Mouse (Mus musculus) megakaryocyte, embryonic 14.5 days (primary cell): ENCODE measurements around the gene Spata33. TPM values are rescaled to one million over a fixed set of nuclear protein-coding genes. Genes with fewer than 3 reads are reported as not detected.
A peak's percentile ranks its signal among the peaks of the same experiment; 100 is the strongest.
"Not testable (repeated sequence)": the region's sequence is repeated elsewhere in the genome, so short reads cannot be mapped to it uniquely, and the experiment has no call there.

Experiments
- H3K27me3 ChIP-seq: replicated peaks from 2 replicates; pipeline ENCODE3; 2012; ENCODE audit warnings: inconsistent platforms
- H3K36me3 ChIP-seq: replicated peaks from 2 replicates; pipeline ENCODE3; 2012; ENCODE audit warnings: low read length, inconsistent platforms, mixed read lengths
- H3K4me1 ChIP-seq: 2 replicates; pipeline ENCODE4 v1.6.1; 2012; ENCODE audit warnings: inconsistent platforms
- H3K4me3 ChIP-seq: replicated peaks from 2 replicates; pipeline ENCODE3; 2012; ENCODE audit warnings: moderate library complexity, mild to moderate bottlenecking, inconsistent platforms
- H3K9me3 ChIP-seq: 2 replicates; pipeline ENCODE4 v1.6.1; 2012; ENCODE audit warnings: inconsistent platforms
- FLI1 ChIP-seq: IDR thresholded peaks from 2 replicates; pipeline ENCODE4 v1.6.1; 2012; ENCODE audit warnings: low read length, inconsistent platforms, mixed read lengths
- GATA1 ChIP-seq: IDR thresholded peaks from 3 replicates; pipeline ENCODE4 v1.6.1; 2012; ENCODE audit warnings: mixed read lengths, low read length, inconsistent platforms, borderline replicate concordance
- polyA plus RNA-seq: library from polyadenylated mRNA; stranded (reverse); fragments of >175 nt; gene quantifications from 2 replicates; pipeline ENCODE4 v1.2.3, GENCODE M21; 2012; ENCODE audit warnings: low replicate concordance; ENCODE audit not compliant: insufficient read depth

Gene Spata33
- polyA plus RNA-seq: not detected in 2 replicates

DNA sequence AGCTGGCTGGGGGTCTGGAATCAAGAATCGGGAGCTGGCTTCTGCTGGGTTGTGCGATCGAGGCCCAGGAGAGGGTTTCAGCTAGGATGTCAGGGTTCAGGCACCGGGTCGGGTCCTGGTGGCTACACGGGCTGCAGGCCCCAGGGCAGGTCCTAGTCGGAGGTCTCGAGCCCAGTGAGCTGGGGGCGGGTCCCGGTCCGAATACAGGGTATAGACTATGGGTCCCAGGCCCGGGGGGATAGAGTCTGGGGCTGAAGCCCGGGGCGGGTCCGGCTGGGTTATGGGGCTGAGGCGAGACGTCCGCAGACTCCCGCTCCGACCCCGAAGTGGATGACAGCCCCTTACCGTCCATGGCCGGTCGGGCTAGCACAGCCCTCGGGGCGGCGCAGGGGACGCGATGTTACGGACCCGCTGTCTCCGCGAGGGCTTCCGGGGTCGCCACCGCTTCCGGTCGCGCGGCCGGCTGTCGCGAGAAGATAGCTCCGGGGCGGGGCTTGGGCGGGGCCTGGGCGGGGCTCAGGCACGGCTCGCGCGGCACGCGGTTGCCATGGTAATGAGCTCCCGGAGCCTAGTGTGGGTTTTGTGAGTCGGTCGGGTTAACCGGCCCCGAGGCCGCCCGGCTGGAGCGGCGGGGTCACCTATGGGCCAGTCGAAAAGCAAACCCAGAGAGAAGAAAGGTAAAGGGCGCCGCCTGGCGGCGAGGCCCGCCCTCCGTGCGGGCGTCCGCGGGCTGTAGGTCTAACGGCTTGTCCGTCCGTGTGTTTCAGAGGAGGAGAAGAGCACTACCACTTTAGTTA, at the start of gene Spata33, which contains the start of gene Chmp1a:
Spata33 (plus strand) TSS at position 512 of the 797 bp plus-strand sequence.
Chmp1a (minus strand) TSS at position 443 of the 797 bp plus-strand sequence.
- no peaks in the 10 kb centered on the region for H3K9me3 ChIP-seq
- H3K36me3 ChIP-seq: peaks cover 36% of the 10 kb centered on the region
- peak within 1 kb of the TSS; percentile 96 for H3K4me3 ChIP-seq
- TF ChIP-seq FLI1 (peak; percentile 45; the same call in 1 of the 2 replicates), GATA1 (no peak)
- peaks cover 44% of the 10 kb centered on the region for H3K4me1 ChIP-seq
- H3K27me3 ChIP-seq: peaks cover 27% of the 10 kb centered on the region

DNA sequence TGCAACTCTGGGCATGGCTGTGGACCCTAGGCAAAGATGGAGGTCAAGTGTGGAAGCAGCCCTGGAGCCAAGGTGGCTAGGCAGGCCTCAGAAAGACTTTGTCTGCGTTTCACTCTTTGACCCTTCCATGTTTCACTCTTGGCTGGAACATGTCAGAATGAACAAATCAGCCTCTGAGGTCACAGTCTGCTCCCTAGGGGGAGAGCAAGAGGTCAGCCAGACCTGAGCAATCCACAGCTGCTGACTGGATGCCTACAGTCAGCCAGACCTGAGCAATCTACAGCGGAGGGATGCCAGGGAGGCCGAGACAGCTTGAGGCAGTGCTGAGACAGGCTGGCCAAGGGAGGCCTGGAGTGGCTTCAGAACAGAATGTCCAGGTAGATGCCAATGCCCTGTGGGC, 31.2 kb upstream of the Spata33 start:
- TF ChIP-seq FLI1 (no peak), GATA1 (no peak)
- Histone ChIP-seq H3K36me3 (no peaks in the 10 kb centered on the region), H3K4me3 (no peak overlapping the region), H3K27me3 (peaks cover 61% of the 10 kb centered on the region), H3K9me3 (peaks cover 42% of the 10 kb centered on the region), H3K4me1 (peaks cover 8% of the 10 kb centered on the region; the same call in 1 of the 2 replicates)

DNA sequence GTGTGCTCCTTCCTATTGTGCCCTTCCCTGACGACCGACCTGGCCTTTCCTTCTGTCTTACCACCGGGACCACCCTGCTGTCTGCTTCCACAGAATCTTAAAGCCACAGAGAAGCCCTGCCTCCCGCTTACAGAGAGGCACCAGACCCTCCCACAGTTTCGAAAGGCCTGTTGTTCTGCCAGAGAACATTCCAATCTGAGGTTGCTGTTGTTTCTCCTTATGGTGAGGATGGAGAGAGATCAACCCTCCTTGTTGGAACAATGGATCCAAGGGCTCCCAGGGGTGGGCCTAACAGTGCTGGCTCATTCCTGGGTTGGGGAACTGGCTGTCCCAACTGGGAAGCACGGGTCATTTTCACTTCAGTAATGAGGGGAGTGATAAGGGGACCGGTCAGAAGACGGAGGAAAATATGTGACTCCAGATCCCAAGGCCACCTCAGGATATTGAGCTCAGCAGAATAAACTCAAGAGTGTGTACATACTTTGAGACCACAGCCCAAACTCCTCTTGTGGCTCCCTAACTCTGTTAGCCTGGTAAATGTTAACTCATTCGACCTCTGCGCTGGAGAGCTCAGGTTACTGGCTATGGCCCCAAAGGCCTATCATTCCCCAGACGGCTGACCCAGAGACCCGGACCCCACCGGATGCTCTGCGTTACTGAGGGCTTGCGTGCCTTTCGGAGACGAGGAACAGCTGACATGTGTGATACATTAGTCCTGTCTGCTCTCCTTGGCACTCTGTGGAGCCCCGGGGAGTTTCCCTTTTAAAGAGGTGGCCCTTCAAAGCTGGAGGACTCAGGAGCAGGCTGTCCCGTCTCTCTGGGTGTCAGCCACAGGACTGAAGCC, 26.8 kb upstream of the Spata33 start, which contains the start of gene Dpep1:
Dpep1 (plus strand) TSS at position 677 of the 844 bp plus-strand sequence.
- Histone ChIP-seq H3K36me3 (no peaks in the 10 kb centered on the region), H3K27me3 (peaks cover 80% of the 10 kb centered on the region)
- TF ChIP-seq FLI1: no peak
- no peak for TF ChIP-seq GATA1

DNA sequence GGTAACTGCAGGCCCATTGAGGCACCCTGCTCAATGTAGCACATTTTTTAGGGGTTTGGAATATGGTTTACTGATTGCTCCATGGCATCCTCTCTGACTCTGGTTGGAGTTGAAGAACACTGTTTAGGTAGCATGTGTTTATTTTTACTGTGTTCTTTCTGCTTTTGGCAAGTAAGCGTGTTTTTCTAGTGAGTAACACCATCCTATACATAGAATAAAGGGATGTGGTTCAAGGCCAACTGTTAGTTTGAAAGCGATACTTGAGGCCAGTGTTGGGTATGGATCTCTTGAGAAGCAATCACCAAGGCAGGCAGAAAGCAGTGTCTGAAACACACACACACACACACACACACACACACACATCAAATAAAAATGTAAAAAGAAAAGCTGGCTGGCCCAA, 24.6 kb upstream of the Spata33 start:
- TF ChIP-seq GATA1: no peak
- no peak for TF ChIP-seq FLI1
- Histone ChIP-seq H3K36me3 (no peaks in the 10 kb centered on the region), H3K4me3 (no peak overlapping the region), H3K27me3 (peaks cover 67% of the 10 kb centered on the region), H3K4me1 (peaks cover 17% of the 10 kb centered on the region), H3K9me3 (no peaks in the 10 kb centered on the region)

More for the DNA sequence above, 26.8 kb upstream of the Spata33 start, which contains the start of gene Dpep1:
- Histone ChIP-seq H3K4me3 (no peak within 1 kb of the TSS), H3K9me3 (peaks cover 6% of the 10 kb centered on the region), H3K4me1 (peaks cover 12% of the 10 kb centered on the region)

DNA sequence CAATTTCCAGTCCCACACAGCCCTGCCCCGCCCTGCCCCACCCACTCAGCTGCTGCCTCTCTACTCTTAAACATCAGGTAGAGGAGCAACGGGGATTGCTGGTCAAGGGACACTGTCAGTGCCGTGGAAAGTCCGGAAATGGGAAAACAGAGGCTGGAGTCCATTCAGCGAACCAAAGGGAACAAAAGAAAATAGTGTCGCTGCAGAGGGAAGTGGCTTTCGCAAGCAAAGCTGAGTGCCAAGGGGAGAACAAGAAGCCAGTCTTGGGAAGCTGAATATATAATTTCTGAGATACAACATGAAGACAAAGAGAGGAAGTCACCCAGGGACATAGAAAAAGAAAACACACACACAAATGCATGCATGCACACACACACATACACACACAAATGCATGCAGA, 23.8 kb upstream of the Spata33 start:
- Histone ChIP-seq H3K27me3 (peaks cover 61% of the 10 kb centered on the region), H3K4me1 (peaks cover 19% of the 10 kb centered on the region), H3K36me3 (no peaks in the 10 kb centered on the region), H3K4me3 (no peak overlapping the region), H3K9me3 (no peaks in the 10 kb centered on the region)
- TF ChIP-seq FLI1: no peak
- TF ChIP-seq GATA1: no peak

DNA sequence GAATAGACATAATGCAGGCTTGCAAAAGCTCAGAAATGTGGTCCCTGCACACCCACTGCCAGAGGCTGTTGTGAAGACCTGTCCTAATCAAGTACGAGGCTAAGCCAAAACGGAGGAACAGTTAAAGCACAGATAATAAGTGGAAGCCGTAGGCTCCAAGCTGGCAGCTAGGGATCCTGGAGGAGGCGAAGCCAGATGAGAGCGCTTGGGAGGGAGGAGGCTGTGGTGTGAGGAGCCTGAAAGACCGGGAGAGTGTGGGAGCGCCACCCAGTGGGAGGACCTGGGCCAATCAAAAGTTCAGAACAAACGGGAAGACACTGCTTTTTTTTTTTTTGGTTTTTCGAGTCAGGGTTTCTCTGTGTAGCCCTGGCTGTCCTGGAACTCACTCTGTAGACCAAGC, 22.0 kb upstream of the Spata33 start:
- peaks cover 19% of the 10 kb centered on the region for H3K4me1 ChIP-seq
- H3K27me3 ChIP-seq: peaks cover 59% of the 10 kb centered on the region
- no peaks in the 10 kb centered on the region for H3K36me3 ChIP-seq
- H3K9me3 ChIP-seq: no peaks in the 10 kb centered on the region
- TF ChIP-seq FLI1 (no peak), GATA1 (no peak)
- H3K4me3 ChIP-seq: peak overlapping the region; percentile 6

DNA sequence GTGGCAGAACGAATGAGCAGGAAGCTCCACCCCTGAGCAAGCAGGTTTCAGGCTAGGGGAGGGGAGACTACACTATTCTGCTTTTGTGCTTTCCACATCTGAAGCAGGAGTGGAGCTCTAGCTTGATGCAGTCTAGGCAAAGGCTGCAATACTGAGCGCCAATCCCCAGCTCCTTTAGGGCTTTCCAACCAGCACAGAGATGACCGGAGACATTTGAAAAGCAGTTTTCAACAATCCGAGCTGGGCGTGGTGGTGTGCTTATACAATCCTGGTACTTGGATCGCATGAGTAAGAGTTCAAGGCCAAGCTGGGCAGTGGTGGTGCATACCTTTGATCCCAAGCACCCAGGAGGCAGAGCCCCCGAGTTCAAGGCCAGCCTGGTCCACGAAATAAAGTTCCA, 20.7 kb upstream of the Spata33 start:
- Histone ChIP-seq H3K27me3 (peaks cover 47% of the 10 kb centered on the region), H3K4me3 (no peak overlapping the region), H3K4me1 (peaks cover 19% of the 10 kb centered on the region), H3K9me3 (no peaks in the 10 kb centered on the region), H3K36me3 (no peaks in the 10 kb centered on the region)
- TF ChIP-seq FLI1: no peak

DNA sequence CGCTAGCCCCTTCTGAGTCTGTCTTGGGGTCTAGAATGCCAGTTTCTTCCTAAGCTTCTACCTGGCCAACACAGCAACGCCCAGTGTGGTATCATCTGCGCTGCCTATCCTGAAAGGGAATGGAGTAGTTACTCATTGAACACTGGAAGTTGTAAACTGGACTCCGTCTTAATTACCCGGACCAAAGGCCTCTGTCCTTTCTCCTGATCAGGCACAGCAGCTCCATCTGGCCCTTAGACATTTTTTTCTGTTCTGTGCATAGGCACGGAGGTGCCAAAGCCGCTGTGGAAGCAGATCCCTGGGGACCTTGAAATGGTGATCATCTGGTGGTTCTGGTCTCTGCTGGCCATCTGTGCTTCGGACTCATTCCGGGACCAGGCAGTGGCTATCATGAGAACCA, 18.9 kb upstream of the Spata33 start:
- Histone ChIP-seq H3K9me3 (no peaks in the 10 kb centered on the region), H3K36me3 (no peaks in the 10 kb centered on the region), H3K27me3 (peaks cover 41% of the 10 kb centered on the region), H3K4me3 (no peak overlapping the region), H3K4me1 (peaks cover 19% of the 10 kb centered on the region)
- TF ChIP-seq FLI1 (no peak), GATA1 (no peak)

DNA sequence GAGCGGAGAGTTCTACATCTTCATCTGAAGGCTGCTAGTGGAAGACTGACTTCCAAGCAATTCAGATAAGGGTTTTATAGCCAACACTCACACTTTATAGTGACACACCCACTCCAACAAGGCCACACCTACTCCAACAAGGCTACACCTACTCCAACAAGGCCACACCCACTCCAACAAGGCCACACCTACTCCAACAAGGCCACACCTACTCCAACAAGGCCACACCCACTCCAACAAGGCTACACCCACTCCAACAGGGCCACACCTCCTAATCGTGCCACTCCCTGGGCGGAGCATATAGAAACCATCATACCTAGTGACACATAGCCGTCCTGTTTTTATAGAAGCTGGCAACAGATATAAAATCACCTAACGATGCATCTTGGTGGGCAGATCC, 15.6 kb upstream of the Spata33 start:
- H3K9me3 ChIP-seq, H3K36me3 ChIP-seq, H3K4me1 ChIP-seq, H3K4me3 ChIP-seq: not testable (repeated sequence)
- peaks cover 61% of the 10 kb centered on the region for H3K27me3 ChIP-seq

DNA sequence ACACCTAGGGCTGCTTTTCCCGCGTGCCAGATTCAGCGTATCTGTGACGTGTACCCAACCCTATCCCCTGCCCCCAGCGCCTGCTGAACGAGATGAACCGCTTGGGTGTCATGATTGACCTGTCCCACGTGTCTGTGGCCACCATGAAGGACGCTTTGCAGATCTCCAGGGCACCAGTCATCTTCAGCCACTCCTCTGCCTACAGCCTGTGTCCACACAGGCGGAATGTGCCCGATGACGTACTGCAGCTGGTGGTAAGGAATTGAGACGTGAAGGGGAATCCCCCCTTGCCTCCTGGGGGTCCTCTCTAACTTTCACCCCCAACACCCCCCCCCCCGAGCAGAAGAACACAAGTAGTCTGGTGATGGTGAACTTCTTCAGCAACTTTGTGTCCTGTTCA, 12.8 kb upstream of the Spata33 start:
- no peak overlapping the region for H3K4me3 ChIP-seq
- peaks cover 26% of the 10 kb centered on the region for H3K4me1 ChIP-seq
- peaks cover 19% of the 10 kb centered on the region for H3K36me3 ChIP-seq
- H3K27me3 ChIP-seq: peaks cover 48% of the 10 kb centered on the region
- TF ChIP-seq GATA1 (no peak), FLI1 (no peak)
- H3K9me3 ChIP-seq: no peaks in the 10 kb centered on the region
